Mouse (Mus musculus) forebrain, embryonic 10.5 days (tissue): ENCODE data around the gene Efhd1. TPM values are rescaled to one million over a fixed set of nuclear protein-coding genes. Genes with fewer than 3 reads are reported as not detected.

ENCODE experiments used
- DNase-seq: peaks from one replicate; pipeline ENCODE4 v3.0.0-alpha.2; 2017; ENCODE audit warnings: low spot score; ENCODE audit errors: extremely low spot score
- H3K27ac ChIP-seq: fragments of 300-500 bp; sonication (generic); 2 replicates; pipeline ENCODE4 v1.5.1; 2016; ENCODE audit warnings: mild to moderate bottlenecking
- H3K27me3 ChIP-seq: fragments of 300-500 bp; sonication (generic); 2 replicates; pipeline ENCODE4 v1.6.1; 2016; ENCODE audit warnings: mild to moderate bottlenecking; ENCODE audit not compliant: poor library complexity, severe bottlenecking
- H3K36me3 ChIP-seq: fragments of 300-500 bp; sonication (generic); replicated peaks from 2 replicates; pipeline ENCODE4 v1.6.1; 2016; ENCODE audit warnings: mild to moderate bottlenecking, moderate library complexity
- H3K4me1 ChIP-seq: fragments of 300-500 bp; sonication (generic); 2 replicates; pipeline ENCODE4 v1.6.1; 2016
- H3K4me3 ChIP-seq: fragments of 300-500 bp; sonication (generic); 2 replicates; pipeline ENCODE4 v1.5.1; 2016; ENCODE audit warnings: mild to moderate bottlenecking, moderate library complexity
- H3K9me3 ChIP-seq: fragments of 300-500 bp; sonication (generic); 2 replicates; pipeline ENCODE4 v1.6.1; 2016; ENCODE audit warnings: mild to moderate bottlenecking, moderate library complexity
- WGBS: fragments of 180-500 bp; shearing (Covaris S2); methylation state at CpG from one replicate; pipeline ENCODE4 v1.1.7; 2016; 5-methylcytosine and 5-hydroxymethylcytosine counted together
- polyA plus RNA-seq: library from polyadenylated mRNA; unstranded; fragments of >200 nt; fragmentation: Nextera tagmentation; extraction: Ambion mirVana; gene quantifications from 2 replicates; pipeline ENCODE4 v1.2.1, GENCODE M21; 2016

The Efhd1 gene
- polyA plus RNA-seq, 1 experiment from 2014 or later, result 1.6 TPM

DNA sequence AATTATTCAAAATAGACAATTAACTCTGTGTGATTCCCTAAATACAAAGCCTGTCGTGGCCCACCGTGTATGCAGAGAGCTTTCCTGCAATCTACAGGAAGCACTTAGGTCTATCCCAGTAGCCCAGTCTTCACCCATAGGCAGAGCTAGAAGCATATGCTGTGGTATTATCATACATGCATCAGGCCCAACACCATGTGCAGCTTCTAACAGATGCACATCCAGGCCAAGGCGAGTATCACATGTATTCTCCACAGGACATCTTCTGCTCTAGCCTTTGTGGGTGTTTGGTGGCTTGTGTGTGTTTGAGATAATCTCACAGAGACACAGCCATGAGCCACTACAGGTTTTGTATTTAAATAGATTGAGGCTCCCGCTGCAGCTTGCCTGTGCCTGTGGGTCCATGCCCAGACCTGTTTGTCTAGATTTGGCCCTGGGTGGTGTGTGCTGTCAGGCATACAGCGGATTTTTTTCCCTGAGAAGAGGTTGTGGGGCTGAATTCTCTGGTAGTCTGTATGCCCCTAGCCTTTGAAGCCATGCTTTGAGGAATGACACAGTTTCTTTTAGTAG is 12.0 kb upstream of the Efhd1 start:
- Histone ChIP-seq H3K27me3 (0 out of 2 replicates have a peak, but pooled peaks cover 5% of the 10 kb centered on the region), H3K36me3 (no peaks in the 10 kb centered on the region), H3K27ac (no peak overlapping the region), H3K9me3 (no peaks in the 10 kb centered on the region), H3K4me1 (peaks cover 5% of the 10 kb centered on the region; the same call in 1 of the 2 replicates), H3K4me3 (no peak overlapping the region)
- WGBS, result 66% methylated on average over 5 of the region's 5 CpGs
- no peak for DNase-seq

GRCm38 (mm10) chr1:87255173-87255572 is 9.0 kb upstream of the Efhd1 start:
- DNase-seq, result no peak
- H3K4me3 ChIP-seq, result no peak overlapping the region
- WGBS, result 73% methylated on average over 4 of the region's 4 CpGs
- no peak overlapping the region for H3K27ac ChIP-seq
- no peaks in the 10 kb centered on the region for H3K9me3 ChIP-seq
- H3K27me3 ChIP-seq, result peaks cover 32% of the 10 kb centered on the region
- no peaks in the 10 kb centered on the region for H3K36me3 ChIP-seq
- H3K4me1 ChIP-seq, result peaks cover 19% of the 10 kb centered on the region

DNA sequence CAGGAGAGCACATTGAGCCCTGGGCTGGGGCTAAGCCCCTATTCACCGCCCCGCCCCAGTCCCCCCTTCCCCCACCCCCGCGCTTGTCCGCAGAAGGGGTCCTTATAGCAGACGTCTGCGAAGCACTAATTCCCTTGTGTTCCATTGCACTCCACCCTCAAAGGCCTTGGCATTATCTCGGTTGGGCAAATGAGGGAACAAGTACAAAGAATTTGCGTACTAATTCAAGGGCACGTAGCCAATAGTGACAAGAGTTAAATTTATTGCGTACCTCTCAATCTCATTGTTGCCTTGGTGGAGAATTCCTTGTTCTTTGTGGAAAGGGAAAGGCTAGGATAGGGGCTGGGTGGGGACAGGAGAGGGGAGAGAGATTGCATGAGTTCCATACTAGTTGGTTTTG is 6.5 kb upstream of the Efhd1 start:
- Histone ChIP-seq H3K9me3 (no peaks in the 10 kb centered on the region), H3K36me3 (no peaks in the 10 kb centered on the region), H3K4me3 (no peak overlapping the region), H3K27ac (no peak overlapping the region), H3K4me1 (peaks cover 20% of the 10 kb centered on the region), H3K27me3 (peaks cover 51% of the 10 kb centered on the region)
- DNase-seq, result no peak
- WGBS, result 15% methylated on average over 11 of the region's 11 CpGs

DNA sequence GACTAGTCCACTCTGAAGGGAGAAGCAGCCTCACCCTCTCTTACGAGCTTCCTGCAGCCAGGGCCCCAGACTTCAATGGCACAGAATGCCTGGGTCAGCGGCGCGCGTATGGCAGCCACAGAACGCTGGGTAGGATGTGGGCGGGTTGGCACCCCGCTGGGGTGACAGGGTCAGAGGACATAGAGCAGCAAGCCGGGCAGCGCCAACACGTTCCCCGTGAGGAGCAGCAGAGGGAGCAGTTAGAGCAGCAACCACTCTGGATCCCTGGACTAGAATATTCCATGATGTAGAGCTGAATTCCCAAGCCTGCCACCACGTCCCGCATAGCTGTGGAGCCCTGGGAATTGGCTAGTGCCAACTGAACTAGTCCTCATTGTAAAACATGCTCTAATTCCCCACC is 5.7 kb upstream of the Efhd1 start:
- Histone ChIP-seq H3K4me1 (peaks cover 27% of the 10 kb centered on the region), H3K4me3 (no peak overlapping the region), H3K27me3 (peaks cover 59% of the 10 kb centered on the region), H3K27ac (no peak overlapping the region), H3K9me3 (no peaks in the 10 kb centered on the region), H3K36me3 (no peaks in the 10 kb centered on the region)
- 18% methylated on average over 14 of the region's 14 CpGs for WGBS
- no peak for DNase-seq

- 88% methylated on average over 2 of the region's 2 CpGs for WGBS
- Histone ChIP-seq H3K9me3 (no peaks in the 10 kb centered on the region), H3K27ac (no peak overlapping the region), H3K4me3 (no peak overlapping the region), H3K27me3 (peaks cover 67% of the 10 kb centered on the region), H3K36me3 (no peaks in the 10 kb centered on the region), H3K4me1 (peaks cover 36% of the 10 kb centered on the region)
- DNase-seq, result no peak
These were observed 4.8 kb upstream of the Efhd1 start for GRCm38 (mm10) chr1:87259316-87259715.

- no peaks in the 10 kb centered on the region for H3K9me3 ChIP-seq
- peaks cover 44% of the 10 kb centered on the region for H3K4me1 ChIP-seq
- peaks cover 91% of the 10 kb centered on the region for H3K27me3 ChIP-seq
- peak overlapping the region; percentile 67 for H3K4me3 ChIP-seq
- WGBS, result 3% methylated on average over 9 of the region's 9 CpGs
- no peaks in the 10 kb centered on the region for H3K36me3 ChIP-seq
- 0 out of 2 replicates have a peak overlapping the region, but pooled peaks have one; percentile 26 for H3K27ac ChIP-seq
- DNase-seq, result peak; percentile 33
These were observed 906 bp upstream of the Efhd1 start for GRCm38 (mm10) chr1:87263257-87263656.

- Histone ChIP-seq H3K27me3 (peaks cover 91% of the 10 kb centered on the region), H3K36me3 (no peaks in the 10 kb centered on the region), H3K4me3 (peak overlapping the region; percentile 67), H3K4me1 (peaks cover 39% of the 10 kb centered on the region), H3K27ac (peak overlapping the region; percentile 81), H3K9me3 (no peaks in the 10 kb centered on the region)
- WGBS, result 1% methylated on average over 12 of the region's 12 CpGs
- no peak for DNase-seq
These were observed 398 bp upstream of the Efhd1 start for GRCm38 (mm10) chr1:87263796-87264133.

GRCm38 (mm10) chr1:87265200-87265599 is 1.0 kb downstream of the Efhd1 start:
- Histone ChIP-seq H3K9me3 (no peaks in the 10 kb centered on the region), H3K4me3 (peak overlapping the region; percentile 67), H3K27ac (no peak overlapping the region), H3K27me3 (peaks cover 94% of the 10 kb centered on the region), H3K4me1 (peaks cover 44% of the 10 kb centered on the region), H3K36me3 (no peaks in the 10 kb centered on the region)
- peak; percentile 23 for DNase-seq
- under 1% methylated on average over 13 of the region's 13 CpGs for WGBS

- Histone ChIP-seq H3K27me3 (peaks cover 100% of the 10 kb centered on the region), H3K4me1 (peaks cover 57% of the 10 kb centered on the region), H3K9me3 (no peaks in the 10 kb centered on the region), H3K36me3 (no peaks in the 10 kb centered on the region), H3K4me3 (no peak overlapping the region), H3K27ac (no peak overlapping the region)
- DNase-seq, result no peak
- 27% methylated on average over 8 of the region's 8 CpGs for WGBS
These were observed 2.3 kb downstream of the Efhd1 start for GRCm38 (mm10) chr1:87266296-87267090.

GRCm38 (mm10) chr1:87270204-87270603 is 6.0 kb downstream of the Efhd1 start:
- H3K27me3 ChIP-seq, result peaks cover 75% of the 10 kb centered on the region
- H3K36me3 ChIP-seq, result no peaks in the 10 kb centered on the region
- peaks cover 36% of the 10 kb centered on the region for H3K4me1 ChIP-seq
- no peaks in the 10 kb centered on the region for H3K9me3 ChIP-seq
- WGBS, result 24% methylated on average over 3 of the region's 3 CpGs
- no peak overlapping the region for H3K4me3 ChIP-seq
- DNase-seq, result no peak
- peak overlapping the region; percentile 69 for H3K27ac ChIP-seq

DNA sequence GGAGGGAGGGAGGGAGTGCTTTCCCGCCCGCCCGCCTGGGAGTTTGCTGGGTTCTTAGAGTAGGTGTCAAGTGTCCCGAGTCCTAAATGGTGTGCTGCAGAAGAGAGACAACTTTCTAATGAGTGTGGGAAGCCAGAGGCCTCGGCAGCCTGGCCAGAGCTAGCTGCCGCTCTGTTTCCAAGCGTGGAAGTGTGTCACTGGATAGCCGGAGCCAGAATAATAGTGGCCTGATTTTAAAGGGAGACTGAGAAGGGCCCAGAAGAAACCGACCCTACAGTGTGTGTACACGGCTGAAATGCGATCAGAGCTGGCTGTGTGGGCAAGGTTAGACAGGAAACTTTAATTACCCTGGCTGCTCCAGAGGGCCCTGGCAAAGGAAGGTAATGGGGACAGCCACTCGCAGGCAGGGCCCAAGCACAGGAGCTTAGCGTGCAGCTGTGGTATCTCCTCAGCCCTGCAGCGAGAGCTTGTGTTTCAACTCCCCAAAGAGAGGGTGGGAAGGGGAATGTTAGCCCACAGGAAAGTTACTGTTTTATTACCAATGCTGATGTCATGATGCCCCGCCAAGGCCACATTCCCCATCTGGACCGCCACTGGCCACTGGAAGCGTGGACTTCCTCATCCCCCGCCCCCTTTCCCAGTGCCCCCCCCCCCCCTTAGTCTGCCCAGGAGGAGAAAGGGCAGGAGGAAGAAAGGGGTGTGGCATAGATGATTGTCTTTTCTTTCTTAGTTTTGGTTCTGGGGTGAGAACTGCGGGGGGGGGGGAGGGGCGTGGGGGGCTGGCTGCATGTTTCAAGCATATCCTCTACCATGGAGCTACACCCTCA is 6.7 kb downstream of the Efhd1 start:
- H3K4me3 ChIP-seq, result peak overlapping the region; percentile 29

DNA sequence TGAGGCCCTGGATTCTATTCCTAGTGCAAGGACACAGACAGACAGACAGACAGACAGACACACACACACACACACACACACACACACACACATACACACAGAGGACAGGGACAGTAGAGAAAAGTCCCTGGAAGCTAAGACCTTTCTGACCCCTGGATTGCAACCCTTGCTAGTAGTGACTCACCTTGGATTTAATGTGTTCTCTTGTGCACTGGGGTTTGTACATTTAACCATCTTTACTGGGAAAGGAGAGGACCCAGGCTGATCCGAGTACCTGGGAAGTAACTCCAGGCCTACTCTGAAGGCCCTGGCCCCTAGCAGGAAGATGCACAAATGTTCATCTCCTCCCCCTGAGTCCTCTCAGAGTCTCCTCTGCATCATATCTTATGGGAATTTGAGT is 7.4 kb downstream of the Efhd1 start:
- Histone ChIP-seq H3K36me3 (no peaks in the 10 kb centered on the region), H3K27ac (0 out of 2 replicates have a peak overlapping the region, but pooled peaks have one; percentile 69), H3K4me3 (no peak overlapping the region), H3K27me3 (peaks cover 61% of the 10 kb centered on the region), H3K9me3 (no peaks in the 10 kb centered on the region), H3K4me1 (peaks cover 27% of the 10 kb centered on the region)
- no peak for DNase-seq
- WGBS, result 76% methylated on average over 1 of the region's 1 CpGs

More for the DNA sequence above, 6.7 kb downstream of the Efhd1 start:
- Histone ChIP-seq H3K36me3 (no peaks in the 10 kb centered on the region), H3K9me3 (no peaks in the 10 kb centered on the region), H3K27ac (peak overlapping the region; percentile 69), H3K27me3 (peaks cover 68% of the 10 kb centered on the region), H3K4me1 (peaks cover 29% of the 10 kb centered on the region)
- WGBS, result 7% methylated on average over 20 of the region's 20 CpGs
- peak; percentile 36 for DNase-seq
